Mouse (Mus musculus) heart, postnatal 0 days (tissue): ENCODE measurements around the gene Akirin1. TPM values are rescaled to one million over a fixed set of nuclear protein-coding genes. Genes with fewer than 3 reads are reported as not detected.

Source experiments
- ATAC-seq: fragments of 200-750 bp; cut with Nextera tagmentation; 2 replicates; pipeline ENCODE4 v1.8.0; 2017; ENCODE audit warnings: low read depth, moderate number of reproducible peaks, moderate library complexity; ENCODE audit not compliant: insufficient read depth
- DNase-seq: peaks from one replicate; pipeline ENCODE4 v3.0.0-alpha.2; 2016; ENCODE audit warnings: low spot score
- H3K27ac ChIP-seq: fragments of 300-500 bp; sonication (generic); 2 replicates; pipeline ENCODE4 v1.5.1; 2014; ENCODE audit warnings: low read depth, mild to moderate bottlenecking
- H3K27me3 ChIP-seq: fragments of 300-500 bp; sonication (generic); 2 replicates; pipeline ENCODE4 v1.6.1; 2014; ENCODE audit warnings: low read length, mixed read lengths; ENCODE audit not compliant: control insufficient read depth, insufficient read depth
- H3K36me3 ChIP-seq: fragments of 300-500 bp; sonication (generic); replicated peaks from 2 replicates; pipeline ENCODE4 v1.6.1; 2014; ENCODE audit warnings: low read length, mixed read lengths; ENCODE audit not compliant: control insufficient read depth, insufficient read depth
- H3K4me1 ChIP-seq: fragments of 300-500 bp; sonication (generic); 2 replicates; pipeline ENCODE4 v1.6.1; 2014; ENCODE audit warnings: antibody characterized with exemption; ENCODE audit not compliant: control insufficient read depth, insufficient read depth
- H3K4me2 ChIP-seq: fragments of 300-500 bp; sonication (generic); 2 replicates; pipeline ENCODE4 v1.6.1; 2014; ENCODE audit warnings: low read depth, mild to moderate bottlenecking, low read length, moderate library complexity
- H3K4me3 ChIP-seq: fragments of 300-500 bp; sonication (generic); 2 replicates; pipeline ENCODE4 v1.5.1; 2014; ENCODE audit warnings: low read depth, low read length
- H3K9ac ChIP-seq: fragments of 300-500 bp; sonication (generic); replicated peaks from 2 replicates; pipeline ENCODE4 v1.6.1; 2014; ENCODE audit warnings: low read depth, low read length, mixed read lengths
- H3K9me3 ChIP-seq: fragments of 300-500 bp; sonication (generic); replicated peaks from 2 replicates; pipeline ENCODE4 v1.6.1; 2016; ENCODE audit warnings: low read length; ENCODE audit not compliant: control insufficient read depth
- CTCF ChIP-seq: IDR thresholded peaks from 2 replicates; pipeline ENCODE4 v1.5.1; 2016; ENCODE audit warnings: antibody characterized with exemption, control low read depth, low read depth
- EP300 ChIP-seq: IDR thresholded peaks from 2 replicates; pipeline ENCODE4 v1.6.1; 2016; ENCODE audit warnings: antibody characterized with exemption, low read depth
- WGBS: fragments of 180-500 bp; shearing (Covaris S2); extraction: QIAGEN DNeasy Blood & Tissue Kit; methylation state at CpG from one replicate; pipeline ENCODE4 v1.1.7; 2014; 5-methylcytosine and 5-hydroxymethylcytosine counted together
- polyA plus RNA-seq: library from polyadenylated mRNA; unstranded; fragments of >200 nt; fragmentation: Nextera tagmentation; extraction: Ambion mirVana; gene quantifications from 2 replicates; pipeline ENCODE4 v1.2.1, GENCODE M21; 2015
- total RNA-seq: library from RNA; depleted of rRNA; stranded (reverse); fragments of >200 nt; gene quantifications from 2 replicates; pipeline ENCODE4 v1.2.3, GENCODE M21; 2014; ENCODE audit warnings: low replicate concordance

Gene Akirin1
- total and polyA plus RNA-seq, 2 experiments from 2014 or later: 33.5 to 54.2 TPM

GRCm38 (mm10) chr4:123750707-123751312, 665 bp upstream of the Akirin1 start:
- TF ChIP-seq EP300: no peak
- TF ChIP-seq CTCF: no peak
- WGBS: 0% methylated on average over 8 of the region's 8 CpGs

GRCm38 (mm10) chr4:123749484-123750130, 538 bp downstream of the Akirin1 start:
- Histone ChIP-seq H3K4me2 (peak overlapping the region; percentile 95), H3K36me3 (no peaks in the 10 kb centered on the region), H3K27ac (peak overlapping the region; percentile 94), H3K9ac (peak overlapping the region; percentile 97), H3K27me3 (no peaks in the 10 kb centered on the region), H3K4me3 (peak overlapping the region; percentile 97), H3K9me3 (no peaks in the 10 kb centered on the region), H3K4me1 (peaks cover 8% of the 10 kb centered on the region)
- TF ChIP-seq CTCF: no peak
- no peak for TF ChIP-seq EP300
- peak; percentile 52 for ATAC-seq
- DNase-seq: peak; percentile 16
- 1% methylated on average over 54 of the region's 55 CpGs for WGBS

More at GRCm38 (mm10) chr4:123750707-123751312, 665 bp upstream of the Akirin1 start:
- no peaks in the 10 kb centered on the region for H3K36me3 ChIP-seq
- H3K4me3 ChIP-seq: peak overlapping the region; percentile 97
- H3K27ac ChIP-seq: peak overlapping the region; percentile 1; the same call in 1 of the 2 replicates
- no peaks in the 10 kb centered on the region for H3K27me3 ChIP-seq
- ATAC-seq (no peak), DNase-seq (peak; percentile 32)
- peak overlapping the region; percentile 95 for H3K4me2 ChIP-seq
- H3K9me3 ChIP-seq: no peaks in the 10 kb centered on the region
- H3K4me1 ChIP-seq: peaks cover 8% of the 10 kb centered on the region
- H3K9ac ChIP-seq: peak overlapping the region; percentile 4; the same call in 1 of the 2 replicates

GRCm38 (mm10) chr4:123748726-123749415, 1.3 kb downstream of the Akirin1 start:
- peak overlapping the region; percentile 95 for H3K4me2 ChIP-seq
- no peak for ATAC-seq
- H3K4me3 ChIP-seq: peak overlapping the region; percentile 97
- 12% methylated on average over 10 of the region's 10 CpGs for WGBS
- TF ChIP-seq EP300 (no peak), CTCF (no peak)
- no peaks in the 10 kb centered on the region for H3K36me3 ChIP-seq
- H3K4me1 ChIP-seq: peaks cover 8% of the 10 kb centered on the region
- no peaks in the 10 kb centered on the region for H3K9me3 ChIP-seq
- peak overlapping the region; percentile 26 for H3K27ac ChIP-seq
- DNase-seq: peak; percentile 11
- peak overlapping the region; percentile 97 for H3K9ac ChIP-seq
- no peaks in the 10 kb centered on the region for H3K27me3 ChIP-seq

GRCm38 (mm10) chr4:123745221-123745775, 4.8 kb downstream of the Akirin1 start:
- Histone ChIP-seq H3K4me3 (no peak overlapping the region), H3K27me3 (no peaks in the 10 kb centered on the region), H3K9me3 (no peaks in the 10 kb centered on the region), H3K36me3 (peaks cover 29% of the 10 kb centered on the region), H3K4me2 (no peak overlapping the region), H3K27ac (no peak overlapping the region), H3K4me1 (peaks cover 8% of the 10 kb centered on the region), H3K9ac (no peak overlapping the region)
- WGBS: 87% methylated on average over 4 of the region's 4 CpGs
- ATAC-seq: no peak
- no peak for DNase-seq
- TF ChIP-seq EP300 (no peak), CTCF (peak; percentile 9; the same call in 1 of the 2 replicates)

GRCm38 (mm10) chr4:123742891-123743290, 7.3 kb downstream of the Akirin1 start:
- WGBS: 74% methylated on average over 1 of the region's 1 CpGs
- TF ChIP-seq CTCF (no peak), EP300 (no peak)

More at GRCm38 (mm10) chr4:123742891-123743290, 7.3 kb downstream of the Akirin1 start:
- Histone ChIP-seq H3K27ac (no peak overlapping the region), H3K9ac (no peak overlapping the region), H3K36me3 (peaks cover 52% of the 10 kb centered on the region), H3K9me3 (no peaks in the 10 kb centered on the region), H3K27me3 (no peaks in the 10 kb centered on the region), H3K4me3 (no peak overlapping the region), H3K4me1 (no peaks in the 10 kb centered on the region), H3K4me2 (no peak overlapping the region)
- no peak for DNase-seq
- ATAC-seq: no peak
